Mouse (Mus musculus) ES-Bruce4 (cell line): Measurements from ENCODE around the gene Cnot6. TPM values are rescaled to one million over a fixed set of nuclear protein-coding genes. Genes with fewer than 3 reads are reported as not detected.

Experiments used
- H3K27ac ChIP-seq: 2 replicates; pipeline ENCODE4 v1.5.1; 2012; ENCODE audit warnings: low read length, inconsistent platforms; ENCODE audit not compliant: insufficient read depth
- H3K27me3 ChIP-seq: 2 replicates; pipeline ENCODE4 v1.6.1; 2012; ENCODE audit warnings: mild to moderate bottlenecking, low read length, inconsistent platforms; ENCODE audit not compliant: control insufficient read depth, poor library complexity, insufficient read depth, severe bottlenecking
- H3K36me3 ChIP-seq: 2 replicates; pipeline ENCODE4 v1.6.1; 2012; ENCODE audit warnings: inconsistent platforms, mild to moderate bottlenecking, low read length, moderate library complexity; ENCODE audit not compliant: control insufficient read depth, poor library complexity, insufficient read depth, severe bottlenecking
- H3K4me1 ChIP-seq: one replicate; pipeline ENCODE4 v1.8.1; 2011; ENCODE audit warnings: low read length; ENCODE audit not compliant: control insufficient read depth, insufficient read depth
- H3K4me3 ChIP-seq: 2 replicates; pipeline ENCODE4 v1.5.1; 2011; ENCODE audit warnings: low read depth, mild to moderate bottlenecking, low read length
- H3K9ac ChIP-seq: 2 replicates; pipeline ENCODE4 v1.6.1; 2012; ENCODE audit warnings: low read depth, mild to moderate bottlenecking, inconsistent platforms; ENCODE audit not compliant: poor library complexity, severe bottlenecking
- H3K9me3 ChIP-seq: replicated peaks from 2 replicates; pipeline ENCODE4 v1.6.1; 2012; ENCODE audit warnings: mild to moderate bottlenecking, low read length, inconsistent platforms; ENCODE audit not compliant: control insufficient read depth, poor library complexity, insufficient read depth, severe bottlenecking
- CTCF ChIP-seq: IDR thresholded peaks from one replicate; pipeline ENCODE4 v1.8.1; 2011; ENCODE audit warnings: low read depth, low read length
- EP300 ChIP-seq: IDR thresholded peaks from 2 replicates; pipeline ENCODE4 v1.6.1; 2011; ENCODE audit warnings: low read depth, low read length; ENCODE audit not compliant: insufficient read depth
- POLR2A ChIP-seq: IDR thresholded peaks from one replicate; pipeline ENCODE4 v1.8.1; 2011; ENCODE audit warnings: low read length; ENCODE audit not compliant: insufficient read depth
- polyA plus RNA-seq: library from polyadenylated mRNA; stranded (reverse); fragments of >200 nt; gene quantifications from 2 replicates; pipeline ENCODE4 v1.2.4, GENCODE M21; 2011; ENCODE audit warnings: low read depth; ENCODE audit not compliant: missing spikeins, insufficient read depth, insufficient read length

The Cnot6 gene
- polyA plus RNA-seq, 1 experiment: 64.3 TPM

- Histone ChIP-seq H3K4me1 (peaks cover 6% of the 10 kb centered on the region), H3K36me3 (no peaks in the 10 kb centered on the region), H3K4me3 (no peak overlapping the region), H3K9ac (no peak overlapping the region), H3K27me3 (no peaks in the 10 kb centered on the region), H3K27ac (no peak overlapping the region), H3K9me3 (no peaks in the 10 kb centered on the region)
- TF ChIP-seq CTCF (no peak), POLR2A (no peak), EP300 (no peak)
Measured at GRCm38 (mm10) chr11:49734771-49735170, 22.2 kb upstream of the Cnot6 start.

- H3K36me3 ChIP-seq: no peaks in the 10 kb centered on the region
- H3K9ac ChIP-seq: no peak overlapping the region
- peaks cover 2% of the 10 kb centered on the region for H3K4me1 ChIP-seq
- no peaks in the 10 kb centered on the region for H3K9me3 ChIP-seq
- H3K4me3 ChIP-seq: no peak overlapping the region
- H3K27ac ChIP-seq: no peak overlapping the region
- TF ChIP-seq EP300 (no peak), CTCF (no peak), POLR2A (no peak)
- no peaks in the 10 kb centered on the region for H3K27me3 ChIP-seq
Measured at GRCm38 (mm10) chr11:49730275-49730948, 17.9 kb upstream of the Cnot6 start.

- Histone ChIP-seq H3K9me3 (no peaks in the 10 kb centered on the region), H3K36me3 (no peaks in the 10 kb centered on the region), H3K9ac (no peak overlapping the region), H3K4me3 (no peak overlapping the region), H3K4me1 (no peaks in the 10 kb centered on the region), H3K27ac (no peak overlapping the region), H3K27me3 (no peaks in the 10 kb centered on the region)
- peak; percentile 44 for TF ChIP-seq CTCF
- no peak for TF ChIP-seq POLR2A
Measured at GRCm38 (mm10) chr11:49727877-49728276, 15.4 kb upstream of the Cnot6 start.

- no peaks in the 10 kb centered on the region for H3K36me3 ChIP-seq
- no peak for TF ChIP-seq EP300
- TF ChIP-seq CTCF: no peak
- TF ChIP-seq POLR2A: no peak
- no peak overlapping the region for H3K4me3 ChIP-seq
- H3K27ac ChIP-seq: no peak overlapping the region
- H3K9ac ChIP-seq: no peak overlapping the region
- no peaks in the 10 kb centered on the region for H3K27me3 ChIP-seq
- H3K4me1 ChIP-seq: no peaks in the 10 kb centered on the region
- no peaks in the 10 kb centered on the region for H3K9me3 ChIP-seq
Measured at GRCm38 (mm10) chr11:49726800-49727199, 14.3 kb upstream of the Cnot6 start.

GRCm38 (mm10) chr11:49724676-49725075 lies 12.2 kb upstream of the Cnot6 start:
- no peak overlapping the region for H3K4me3 ChIP-seq
- H3K4me1 ChIP-seq: no peaks in the 10 kb centered on the region
- H3K9ac ChIP-seq: no peak overlapping the region
- no peaks in the 10 kb centered on the region for H3K36me3 ChIP-seq
- H3K9me3 ChIP-seq: no peaks in the 10 kb centered on the region
- no peaks in the 10 kb centered on the region for H3K27me3 ChIP-seq
- TF ChIP-seq POLR2A (no peak), CTCF (no peak), EP300 (no peak)
- H3K27ac ChIP-seq: no peak overlapping the region

GRCm38 (mm10) chr11:49723281-49723680 lies 10.8 kb upstream of the Cnot6 start:
- H3K9ac ChIP-seq: no peak overlapping the region
- no peak overlapping the region for H3K27ac ChIP-seq
- H3K9me3 ChIP-seq: no peaks in the 10 kb centered on the region
- no peaks in the 10 kb centered on the region for H3K4me1 ChIP-seq
- H3K4me3 ChIP-seq: no peak overlapping the region
- TF ChIP-seq POLR2A (no peak), EP300 (no peak), CTCF (no peak)
- H3K27me3 ChIP-seq: no peaks in the 10 kb centered on the region
- no peaks in the 10 kb centered on the region for H3K36me3 ChIP-seq
